Mouse (Mus musculus): ENCODE data around the gene Il9.

Gene Il9

GRCm38 (mm10) chr13:56482146-56482545 lies at the start of gene Il9:
TSS of gene Il9 (minus strand) at chr13:56482246.
- no peak for DNase-seq

- DNase-seq = no peak
These were observed 47.6 kb upstream of the Il9 start for GRCm38 (mm10) chr13:56529685-56530084.

- no peak for DNase-seq
These were observed 47.0 kb upstream of the Il9 start for GRCm38 (mm10) chr13:56529031-56529430.

- DNase-seq = no peak
These were observed 46.2 kb upstream of the Il9 start for GRCm38 (mm10) chr13:56528281-56528680.

- DNase-seq = no peak
These were observed 45.8 kb upstream of the Il9 start for GRCm38 (mm10) chr13:56527846-56528245.

- no peak for DNase-seq
These were observed 44.8 kb upstream of the Il9 start for GRCm38 (mm10) chr13:56526871-56527270.

GRCm38 (mm10) chr13:56522821-56523167 lies 40.7 kb upstream of the Il9 start:
- DNase-seq = no peak

- peak; percentile 93 for DNase-seq
These were observed 40.2 kb upstream of the Il9 start, which contains the start of gene Fbxl21 for GRCm38 (mm10) chr13:56522081-56522820. TSS of gene Fbxl21 (plus strand) at chr13:56522472.

- peak; percentile 75 for DNase-seq
These were observed 34.8 kb upstream of the Il9 start for GRCm38 (mm10) chr13:56516816-56517215.

- DNase-seq = peak; percentile 58
These were observed 34.3 kb upstream of the Il9 start for GRCm38 (mm10) chr13:56516311-56516710.

GRCm38 (mm10) chr13:56513595-56513994 lies 31.5 kb upstream of the Il9 start:
- DNase-seq = no peak

- DNase-seq = no peak
These were observed 27.8 kb upstream of the Il9 start for GRCm38 (mm10) chr13:56509796-56510195.

- DNase-seq = no peak
These were observed 24.9 kb upstream of the Il9 start for GRCm38 (mm10) chr13:56506871-56507496.

- DNase-seq = no peak
These were observed 19.9 kb upstream of the Il9 start for GRCm38 (mm10) chr13:56501866-56502420.

GRCm38 (mm10) chr13:56500636-56501035 lies 18.6 kb upstream of the Il9 start:
- DNase-seq = no peak

- DNase-seq = peak; percentile 32
These were observed 18.1 kb upstream of the Il9 start for GRCm38 (mm10) chr13:56500132-56500531.

GRCm38 (mm10) chr13:56494440-56494839 lies 12.4 kb upstream of the Il9 start:
- no peak for DNase-seq

- DNase-seq = no peak
These were observed 6.0 kb upstream of the Il9 start for GRCm38 (mm10) chr13:56488012-56488411.

- DNase-seq = peak; percentile 17
These were observed 4.0 kb downstream of the Il9 start for GRCm38 (mm10) chr13:56478027-56478426.

- DNase-seq = peak; percentile 30
These were observed 4.8 kb downstream of the Il9 start for GRCm38 (mm10) chr13:56477271-56477670.

GRCm38 (mm10) chr13:56476790-56477189 lies 5.3 kb downstream of the Il9 start:
- no peak for DNase-seq

- DNase-seq = peak; percentile 75
These were observed 6.7 kb downstream of the Il9 start for GRCm38 (mm10) chr13:56475363-56475762.

GRCm38 (mm10) chr13:56472661-56473060 lies 9.4 kb downstream of the Il9 start:
- no peak for DNase-seq

- no peak for DNase-seq
These were observed 10.1 kb downstream of the Il9 start for GRCm38 (mm10) chr13:56471951-56472350.

All from retina, postnatal 1 day (tissue).